Mouse (Mus musculus) CH12.LX (cell line): ENCODE data around the gene Uap1.

ENCODE experiments used
- CTCF ChIP-seq, 2 experiments: IDR thresholded peaks in 1 of 2; conservative IDR thresholded peaks in 1 of 2; 2 replicates each; pipeline ENCODE4 v1.5.1; 2011 to 2012; ENCODE audit warnings: low read depth in 2 of 2, low read length in 2 of 2, improper control_type of control experiment in 1 of 2, inconsistent platforms in 1 of 2, mild to moderate bottlenecking in 1 of 2, moderate library complexity in 1 of 2
- HCFC1 ChIP-seq: IDR thresholded peaks from 2 replicates; pipeline ENCODE4 v1.6.1; 2012; ENCODE audit warnings: low read depth, mild to moderate bottlenecking, inconsistent platforms, low read length, improper control_type of control experiment
- JUND ChIP-seq: conservative IDR thresholded peaks from 2 replicates; pipeline ENCODE4 v1.6.1; 2011; ENCODE audit warnings: low read depth, low read length, improper control_type of control experiment
- MEF2A ChIP-seq: IDR thresholded peaks from 2 replicates; pipeline ENCODE4 v1.6.1; 2014; ENCODE audit warnings: low read depth, mild to moderate bottlenecking, inconsistent platforms, low read length, improper control_type of control experiment, borderline replicate concordance
- MXI1 ChIP-seq: IDR thresholded peaks from 2 replicates; pipeline ENCODE4 v1.6.1; 2011; ENCODE audit warnings: mild to moderate bottlenecking, low read depth, low read length, improper control_type of control experiment
- NRF1 ChIP-seq: IDR thresholded peaks from 2 replicates; pipeline ENCODE4 v1.6.1; 2014; ENCODE audit warnings: low read depth, mild to moderate bottlenecking, inconsistent platforms, low read length, improper control_type of control experiment, moderate library complexity
- POLR2A ChIP-seq: IDR thresholded peaks from 2 replicates; pipeline ENCODE4 v1.6.1; 2011; ENCODE audit warnings: low read depth, mild to moderate bottlenecking, improper control_type of control experiment, low read length
- POLR2AphosphoS2 ChIP-seq: IDR thresholded peaks from 2 replicates; pipeline ENCODE4 v1.6.1; 2011; ENCODE audit warnings: low read depth, low read length, improper control_type of control experiment
- RCOR1 ChIP-seq: conservative IDR thresholded peaks from 2 replicates; pipeline ENCODE4 v1.6.1; 2012; ENCODE audit warnings: low read depth, mild to moderate bottlenecking, inconsistent platforms, low read length, improper control_type of control experiment
- ZNF384 ChIP-seq: IDR thresholded peaks from 2 replicates; pipeline ENCODE4 v1.6.1; 2012; ENCODE audit warnings: low read depth, low read length, improper control_type of control experiment, inconsistent platforms

GRCm38 (mm10) chr1:170174814-170175332 lies at the start of gene Uap1:
- TF ChIP-seq CTCF (conservative IDR thresholded peaks at IDR 0.05 in 1 of 2, IDR thresholded peaks at IDR 0.05 in 1 of 2; ENCODE audit: low read depth in 2 of 2, low read length in 2 of 2) (peak in 1 of 2 experiments; percentile 58; a peak in 2 of 4 replicates), POLR2A (peak; percentile 81), HCFC1 (peak; percentile 60), MXI1 (peak; percentile 79; the same call in 1 of the 2 replicates), POLR2AphosphoS2 (no peak), RCOR1 (no peak), ZNF384 (no peak), NRF1 (peak; percentile 43; the same call in 1 of the 2 replicates), MEF2A (peak; percentile 42; the same call in 1 of the 2 replicates), JUND (no peak)
